Mouse (Mus musculus) adrenal gland (tissue): Measurements from ENCODE around the gene Fmo2.

Source experiments
- intact Hi-C: fragments of 180-260 bp; cut with DNase I; formaldehyde crosslinking; loops from one replicate; pipeline ENCODE4 v1.15.1; 2025
- long read RNA-seq, 2 experiments: library from polyadenylated mRNA; unstranded; transcript quantifications; one replicate each; pipeline ENCODE4 v2.0.0; 2020; ENCODE audit warnings: borderline replicate concordance in 1 of 2; ENCODE audit not compliant: insufficient replicate concordance in 1 of 2

The Fmo2 gene
- long read RNA-seq, experiment 1, full-length matches to known transcripts = 7 of 16 reads
- long read RNA-seq, experiment 1, partial matches to known transcripts = 5 of 16 reads
- long read RNA-seq, experiment 1, other reads (novel, unspliced or antisense) = 4 of 16 reads
- long read RNA-seq, experiment 2, full-length matches to known transcripts = 13 of 26 reads
- long read RNA-seq, experiment 2, partial matches to known transcripts = 9 of 26 reads
- long read RNA-seq, experiment 2, other reads (novel, unspliced or antisense) = 4 of 26 reads

- intact Hi-C loops = loop anchor here (5.0 kb wide), 2 partner anchors 159 to 174 kb away; no protein-coding TSS in a partner anchor
These were observed at the start of gene Fmo2 for GRCm38 (mm10) chr1:162897838-162898811. TSS of gene Fmo2 (minus strand) at chr1:162898726.

- intact Hi-C loops = no loop called here
These were observed 49.4 kb upstream of the Fmo2 start for GRCm38 (mm10) chr1:162947934-162948333.

GRCm38 (mm10) chr1:162946837-162947558 is 48.5 kb upstream of the Fmo2 start:
- intact Hi-C loops = no loop called here

- intact Hi-C loops = no loop called here
These were observed 45.2 kb upstream of the Fmo2 start for GRCm38 (mm10) chr1:162943700-162944099.

- intact Hi-C loops = no loop called here
These were observed 40.3 kb upstream of the Fmo2 start for GRCm38 (mm10) chr1:162938696-162939351.

GRCm38 (mm10) chr1:162937970-162938695 is 39.6 kb upstream of the Fmo2 start:
- intact Hi-C loops = no loop called here

- intact Hi-C loops = no loop called here
These were observed 38.9 kb upstream of the Fmo2 start, which contains the start of gene Fmo6 for GRCm38 (mm10) chr1:162937415-162937814. TSS of gene Fmo6 (minus strand) at chr1:162937515.

- intact Hi-C loops = no loop called here
These were observed 36.0 kb upstream of the Fmo2 start for GRCm38 (mm10) chr1:162934374-162935012.

- intact Hi-C loops = no loop called here
These were observed 33.9 kb upstream of the Fmo2 start for GRCm38 (mm10) chr1:162932386-162932785.

GRCm38 (mm10) chr1:162931880-162932279 is 33.4 kb upstream of the Fmo2 start:
- intact Hi-C loops = no loop called here

GRCm38 (mm10) chr1:162931310-162931875 is 32.9 kb upstream of the Fmo2 start:
- intact Hi-C loops = no loop called here

GRCm38 (mm10) chr1:162930631-162931030 is 32.1 kb upstream of the Fmo2 start:
- intact Hi-C loops = no loop called here

GRCm38 (mm10) chr1:162929146-162929545 is 30.6 kb upstream of the Fmo2 start:
- intact Hi-C loops = no loop called here

GRCm38 (mm10) chr1:162925121-162925520 is 26.6 kb upstream of the Fmo2 start:
- intact Hi-C loops = no loop called here

- intact Hi-C loops = no loop called here
These were observed 18.1 kb upstream of the Fmo2 start for GRCm38 (mm10) chr1:162916661-162917060.

- intact Hi-C loops = no loop called here
These were observed 16.5 kb upstream of the Fmo2 start for GRCm38 (mm10) chr1:162914932-162915556.

- intact Hi-C loops = no loop called here
These were observed 13.6 kb upstream of the Fmo2 start for GRCm38 (mm10) chr1:162912085-162912484.

GRCm38 (mm10) chr1:162901879-162902278 is 3.4 kb upstream of the Fmo2 start:
- intact Hi-C loops = no loop called here

- intact Hi-C loops = loop anchor here (5.0 kb wide), 2 partner anchors 161 to 176 kb away; no protein-coding TSS in a partner anchor
These were observed 2.6 kb downstream of the Fmo2 start for GRCm38 (mm10) chr1:162895900-162896299.
